Mouse (Mus musculus): Measurements from ENCODE around the gene Gpr132. TPM values are rescaled to one million over a fixed set of nuclear protein-coding genes. Genes with fewer than 3 reads are reported as not detected.

Gene Gpr132
- polyA plus RNA-seq, 1 experiment from 2014 or later = 0.12 TPM

DNA sequence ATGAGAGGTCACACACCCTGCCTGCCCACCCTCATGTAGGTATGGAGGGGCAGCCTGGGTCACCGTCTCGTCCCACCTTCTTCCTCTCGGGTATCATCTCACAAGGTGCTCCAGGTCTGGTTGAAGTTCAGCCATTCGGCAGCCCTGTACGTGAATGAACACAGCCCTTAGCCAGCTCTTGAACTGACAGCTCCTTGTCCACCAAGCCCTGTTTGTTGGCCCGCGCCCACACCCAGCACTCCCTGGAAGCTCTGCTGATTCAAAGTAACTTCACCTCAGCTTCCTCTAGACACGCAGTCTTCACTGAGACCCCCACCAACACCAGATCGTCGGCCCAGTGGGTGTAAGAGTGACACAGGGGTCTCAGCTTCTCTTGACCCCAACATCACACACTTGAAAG lies 5.0 kb upstream of the Gpr132 start:
- H3K4me3 ChIP-seq (ENCODE audit: low read depth, low read length) = no peak overlapping the region
- no peaks in the 10 kb centered on the region for H3K9me3 ChIP-seq (ENCODE audit: low read depth, low read length)
- peaks cover 3% of the 10 kb centered on the region; the same call in 1 of the 2 replicates for H3K4me1 ChIP-seq (ENCODE audit: insufficient read depth)
- H3K36me3 ChIP-seq (ENCODE audit: insufficient read depth) = no peaks in the 10 kb centered on the region
- WGBS = 81% methylated on average over 10 of the region's 10 CpGs
- TF ChIP-seq CTCF (IDR thresholded peaks at IDR 0.05; ENCODE audit: low read depth) = no peak
- no peak for ATAC-seq (ENCODE audit: insufficient read depth)
- H3K27ac ChIP-seq (ENCODE audit: low read depth) = no peak overlapping the region
- no peak for DNase-seq
- H3K9ac ChIP-seq = no peak overlapping the region
- H3K27me3 ChIP-seq (ENCODE audit: insufficient read depth, low read length) = peaks cover 55% of the 10 kb centered on the region
- no peak overlapping the region for H3K4me2 ChIP-seq

DNA sequence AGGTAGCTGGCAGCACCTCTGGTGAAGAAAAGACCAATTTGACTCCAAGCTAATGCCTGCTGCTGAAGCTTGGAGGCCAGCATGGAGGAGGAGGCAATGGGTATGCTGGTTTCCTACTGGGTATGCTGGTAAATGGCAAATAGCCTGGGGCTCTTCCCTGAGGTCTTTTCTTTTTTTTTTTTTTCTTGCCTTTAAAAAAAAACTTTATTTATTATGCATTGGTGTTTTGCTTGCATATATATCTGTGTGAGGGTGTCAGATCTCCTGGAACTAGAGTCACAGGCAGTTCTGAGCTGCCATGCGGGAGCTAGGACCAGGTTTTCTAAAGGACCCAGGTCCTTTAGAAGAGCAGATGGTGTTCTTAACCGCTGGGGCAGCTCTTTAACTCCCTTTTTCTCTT lies 3.2 kb upstream of the Gpr132 start:
- ATAC-seq (ENCODE audit: insufficient read depth) = no peak
- 86% methylated on average over 2 of the region's 2 CpGs for WGBS

DNA sequence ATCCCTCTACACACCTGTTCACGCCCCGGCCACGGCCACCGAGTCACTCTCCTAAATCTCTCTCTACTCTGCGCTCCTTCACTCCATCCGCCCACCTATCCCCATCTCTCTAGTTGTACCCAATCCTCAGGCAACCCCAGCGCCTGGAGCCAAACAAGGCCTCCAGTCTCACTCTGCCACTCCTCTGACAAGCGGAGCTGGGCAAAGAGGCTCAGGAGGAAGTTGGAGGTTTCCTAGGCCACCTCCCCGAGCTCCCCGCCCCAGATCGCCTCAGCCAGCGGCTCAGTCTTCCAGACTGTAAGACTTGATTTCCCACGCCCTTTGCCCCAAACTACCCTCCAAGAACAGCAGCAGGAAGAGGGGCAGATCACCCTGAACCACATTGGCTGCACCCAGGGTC lies 2.7 kb upstream of the Gpr132 start:
- TF ChIP-seq CTCF (IDR thresholded peaks at IDR 0.05; ENCODE audit: low read depth) = no peak
- 43% methylated on average over 13 of the region's 13 CpGs for WGBS
- Histone ChIP-seq H3K27ac (ENCODE audit: low read depth) (no peak overlapping the region), H3K9me3 (ENCODE audit: low read depth, low read length) (no peaks in the 10 kb centered on the region), H3K27me3 (ENCODE audit: insufficient read depth, low read length) (peaks cover 33% of the 10 kb centered on the region), H3K36me3 (ENCODE audit: insufficient read depth) (no peaks in the 10 kb centered on the region), H3K4me1 (ENCODE audit: insufficient read depth) (peaks cover 3% of the 10 kb centered on the region; the same call in 1 of the 2 replicates), H3K9ac (no peak overlapping the region), H3K4me2 (no peak overlapping the region), H3K4me3 (ENCODE audit: low read depth, low read length) (no peak overlapping the region)
- DNase-seq (no peak), ATAC-seq (ENCODE audit: insufficient read depth) (no peak)

More for the DNA sequence above, 3.2 kb upstream of the Gpr132 start:
- no peak overlapping the region for H3K4me3 ChIP-seq (ENCODE audit: low read depth, low read length)
- no peak overlapping the region for H3K4me2 ChIP-seq
- no peak for TF ChIP-seq CTCF (IDR thresholded peaks at IDR 0.05; ENCODE audit: low read depth)
- no peaks in the 10 kb centered on the region for H3K9me3 ChIP-seq (ENCODE audit: low read depth, low read length)
- no peak for DNase-seq
- peaks cover 3% of the 10 kb centered on the region; the same call in 1 of the 2 replicates for H3K4me1 ChIP-seq (ENCODE audit: insufficient read depth)
- H3K27ac ChIP-seq (ENCODE audit: low read depth) = no peak overlapping the region
- peaks cover 38% of the 10 kb centered on the region for H3K27me3 ChIP-seq (ENCODE audit: insufficient read depth, low read length)
- no peaks in the 10 kb centered on the region for H3K36me3 ChIP-seq (ENCODE audit: insufficient read depth)
- H3K9ac ChIP-seq = no peak overlapping the region

DNA sequence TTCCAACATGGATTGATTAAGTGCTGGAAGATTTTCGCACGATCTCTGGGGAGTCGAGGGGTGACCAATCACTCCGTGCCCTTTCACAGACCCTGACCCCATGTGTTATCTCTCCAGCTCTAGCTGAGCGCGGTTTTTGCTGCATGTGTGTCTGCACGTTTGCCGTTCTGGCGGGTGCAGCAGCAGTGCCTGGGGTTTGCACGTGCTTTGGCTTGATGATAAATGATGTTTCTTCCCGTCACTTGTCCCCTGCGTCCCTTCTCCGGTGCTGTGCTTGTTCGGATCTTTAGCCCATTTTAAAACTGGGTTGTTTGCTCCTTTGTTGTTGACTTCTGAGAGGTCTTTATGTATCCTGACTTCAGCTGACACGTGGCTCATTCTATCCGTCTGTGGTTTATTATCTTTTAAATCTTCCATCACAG lies 1.8 kb upstream of the Gpr132 start:
- WGBS = 3% methylated on average over 16 of the region's 16 CpGs
- peaks cover 3% of the 10 kb centered on the region; the same call in 1 of the 2 replicates for H3K4me1 ChIP-seq (ENCODE audit: insufficient read depth)
- H3K27ac ChIP-seq (ENCODE audit: low read depth) = no peak overlapping the region
- peak overlapping the region; percentile 19; the same call in 1 of the 2 replicates for H3K4me2 ChIP-seq
- no peak overlapping the region for H3K9ac ChIP-seq
- H3K36me3 ChIP-seq (ENCODE audit: insufficient read depth) = no peaks in the 10 kb centered on the region
- DNase-seq (peak; percentile 70), ATAC-seq (ENCODE audit: insufficient read depth) (peak; percentile 21; the same call in 1 of the 2 replicates)
- peaks cover 24% of the 10 kb centered on the region for H3K27me3 ChIP-seq (ENCODE audit: insufficient read depth, low read length)
- H3K4me3 ChIP-seq (ENCODE audit: low read depth, low read length) = no peak overlapping the region
- H3K9me3 ChIP-seq (ENCODE audit: low read depth, low read length) = no peaks in the 10 kb centered on the region
- TF ChIP-seq CTCF (IDR thresholded peaks at IDR 0.05; ENCODE audit: low read depth) = no peak

DNA sequence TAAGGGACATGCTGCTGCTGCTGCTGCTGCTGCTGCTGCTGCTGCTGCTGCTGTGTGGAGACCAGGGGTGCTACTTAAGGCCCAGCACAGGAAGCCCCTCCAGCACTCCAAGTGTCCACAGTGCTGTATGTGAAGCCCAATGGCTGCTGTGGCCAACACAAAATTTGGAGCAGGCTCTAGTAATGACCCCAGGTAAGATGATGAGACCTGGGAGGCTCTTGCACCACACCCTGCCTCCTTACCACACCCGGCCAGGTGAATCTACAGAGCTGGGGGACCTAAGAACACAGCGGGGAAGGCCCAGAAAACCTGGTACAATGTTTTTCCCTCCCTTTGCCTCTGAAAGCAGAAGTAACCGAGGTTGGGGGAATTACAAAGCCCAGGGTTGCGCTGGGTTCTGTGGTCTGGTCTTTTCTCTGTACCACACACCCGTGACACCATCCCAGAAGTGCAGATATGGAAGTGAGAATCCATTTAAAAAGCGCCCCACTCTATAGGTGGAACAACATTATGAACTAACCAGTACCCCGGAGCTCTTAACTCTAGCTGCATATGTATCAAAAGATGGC lies 838 bp downstream of the Gpr132 start:
- 84% methylated on average over 7 of the region's 7 CpGs for WGBS
- ATAC-seq (ENCODE audit: insufficient read depth) (no peak), DNase-seq (no peak)
- no peak overlapping the region for H3K27ac ChIP-seq (ENCODE audit: low read depth)
- no peaks in the 10 kb centered on the region; the same call in 1 of the 2 replicates for H3K4me1 ChIP-seq (ENCODE audit: insufficient read depth)
- peaks cover 8% of the 10 kb centered on the region; the same call in 1 of the 2 replicates for H3K27me3 ChIP-seq (ENCODE audit: insufficient read depth, low read length)
- no peaks in the 10 kb centered on the region for H3K36me3 ChIP-seq (ENCODE audit: insufficient read depth)
- no peak for TF ChIP-seq CTCF (IDR thresholded peaks at IDR 0.05; ENCODE audit: low read depth)
- no peaks in the 10 kb centered on the region for H3K9me3 ChIP-seq (ENCODE audit: low read depth, low read length)
- H3K4me2 ChIP-seq = no peak overlapping the region
- no peak overlapping the region for H3K4me3 ChIP-seq (ENCODE audit: low read depth, low read length)
- no peak overlapping the region; the same call in 1 of the 2 replicates for H3K9ac ChIP-seq

DNA sequence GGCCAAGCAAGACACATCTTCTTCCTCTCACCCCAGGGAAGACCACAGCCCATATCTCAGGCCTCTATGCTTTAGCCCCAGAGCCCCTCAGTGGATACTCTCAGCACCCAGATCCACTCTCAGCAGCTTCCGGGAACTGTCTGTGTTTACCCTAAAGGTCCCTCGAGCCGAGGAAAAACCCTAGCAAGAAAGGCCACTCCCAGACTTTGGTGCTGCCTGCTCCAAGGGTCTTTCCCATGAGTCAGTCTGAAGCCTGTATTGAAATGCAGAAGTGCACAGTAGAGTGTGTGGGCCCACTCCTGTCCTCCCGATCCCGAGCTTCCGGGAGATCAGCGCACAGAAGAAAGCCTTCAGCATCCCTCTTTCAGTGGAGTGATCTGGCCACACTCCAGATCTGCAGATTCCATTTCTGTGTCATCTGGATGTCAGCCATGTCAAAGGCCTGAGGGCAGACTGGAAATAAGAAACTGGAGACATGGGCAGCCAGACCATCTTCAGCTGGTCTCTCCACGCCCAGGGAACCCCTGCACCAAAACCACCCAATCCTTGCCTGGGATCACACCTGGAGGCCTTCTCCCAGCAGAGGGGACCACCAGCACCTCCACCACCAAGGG lies 1.5 kb downstream of the Gpr132 start:
- no peaks in the 10 kb centered on the region; the same call in 1 of the 2 replicates for H3K4me1 ChIP-seq (ENCODE audit: insufficient read depth)
- H3K4me2 ChIP-seq = no peak overlapping the region
- 50% methylated on average over 8 of the region's 8 CpGs for WGBS
- DNase-seq (peak; percentile 57), ATAC-seq (ENCODE audit: insufficient read depth) (no peak)
- H3K27me3 ChIP-seq (ENCODE audit: insufficient read depth, low read length) = peaks cover 8% of the 10 kb centered on the region; the same call in 1 of the 2 replicates
- H3K4me3 ChIP-seq (ENCODE audit: low read depth, low read length) = no peak overlapping the region
- no peak overlapping the region for H3K9ac ChIP-seq
- TF ChIP-seq CTCF (IDR thresholded peaks at IDR 0.05; ENCODE audit: low read depth) = no peak
- H3K9me3 ChIP-seq (ENCODE audit: low read depth, low read length) = no peaks in the 10 kb centered on the region
- no peaks in the 10 kb centered on the region for H3K36me3 ChIP-seq (ENCODE audit: insufficient read depth)
- H3K27ac ChIP-seq (ENCODE audit: low read depth) = no peak overlapping the region

DNA sequence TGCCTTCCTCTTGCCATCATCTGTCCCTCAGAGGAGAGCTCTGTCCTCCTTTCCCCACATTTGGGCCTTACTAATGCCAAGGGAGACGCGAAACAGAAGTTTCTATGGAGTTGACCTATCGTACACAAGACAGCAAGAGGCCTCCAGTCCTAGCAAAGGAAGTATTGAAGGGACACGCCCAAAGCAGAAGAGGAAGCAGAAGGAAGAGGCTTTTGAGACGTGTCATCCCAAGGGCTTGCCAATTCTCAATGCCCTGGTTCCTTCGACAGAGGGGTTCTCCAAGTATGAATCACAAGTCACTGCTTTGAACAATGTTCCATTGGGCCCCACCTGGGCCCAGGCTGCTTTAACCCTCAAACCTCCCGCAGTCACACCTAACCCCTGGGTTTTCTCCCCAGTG lies 3.2 kb downstream of the Gpr132 start:
- DNase-seq (no peak), ATAC-seq (ENCODE audit: insufficient read depth) (no peak)
- TF ChIP-seq CTCF (IDR thresholded peaks at IDR 0.05; ENCODE audit: low read depth) = no peak
- Histone ChIP-seq H3K27me3 (ENCODE audit: insufficient read depth, low read length) (no peaks in the 10 kb centered on the region), H3K4me1 (ENCODE audit: insufficient read depth) (no peaks in the 10 kb centered on the region; the same call in 1 of the 2 replicates), H3K27ac (ENCODE audit: low read depth) (no peak overlapping the region), H3K4me3 (ENCODE audit: low read depth, low read length) (no peak overlapping the region), H3K4me2 (no peak overlapping the region), H3K36me3 (ENCODE audit: insufficient read depth) (no peaks in the 10 kb centered on the region), H3K9ac (no peak overlapping the region), H3K9me3 (ENCODE audit: low read depth, low read length) (no peaks in the 10 kb centered on the region)
- 83% methylated on average over 7 of the region's 7 CpGs for WGBS
